Mouse (Mus musculus): ENCODE measurements at regions not wholly inside any gene's neighbourhood (a gene's known extent, or its start where the extent isn't known, plus 50 kb on each side); places are given as distances from the start of the nearest gene placed in this dataset.

GRCm38 (mm10) chr5:118478120-118478768 is 82.2 kb upstream of the Med13l start:
- TF ChIP-seq CTCF (IDR thresholded peaks at IDR 0.05; ENCODE audit: control insufficient read depth, insufficient read depth, insufficient read length) (no peak), MAX (IDR thresholded peaks at IDR 0.05) (no peak), FOSL1 (IDR thresholded peaks at IDR 0.05; ENCODE audit: insufficient read depth, low read length, poor library complexity, severe bottlenecking) (no peak)

All from C2C12 (cell line).